Mouse (Mus musculus) hindbrain, postnatal 0 days (tissue): Measurements from ENCODE around the gene Sfxn3. TPM values are rescaled to one million over a fixed set of nuclear protein-coding genes. Genes with fewer than 3 reads are reported as not detected.

Source experiments
- ATAC-seq: fragments of 200-750 bp; cut with Nextera tagmentation; 2 replicates; pipeline ENCODE4 v1.8.0; 2017; ENCODE audit warnings: mild to moderate bottlenecking, moderate TSS enrichment, moderate library complexity
- DNase-seq: peaks from one replicate; pipeline ENCODE4 v3.0.0-alpha.2; 2015; ENCODE audit warnings: low spot score
- H3K27ac ChIP-seq: fragments of 300-500 bp; sonication (generic); 2 replicates; pipeline ENCODE4 v1.5.1; 2014; ENCODE audit warnings: mild to moderate bottlenecking
- H3K27me3 ChIP-seq: fragments of 300-500 bp; sonication (generic); 2 replicates; pipeline ENCODE4 v1.6.1; 2014; ENCODE audit warnings: low read length, mixed read lengths; ENCODE audit not compliant: insufficient read depth
- H3K36me3 ChIP-seq: fragments of 300-500 bp; sonication (generic); 2 replicates; pipeline ENCODE4 v1.6.1; 2014; ENCODE audit warnings: low read length, mixed read lengths; ENCODE audit not compliant: insufficient read depth
- H3K4me1 ChIP-seq: fragments of 300-500 bp; sonication (generic); 2 replicates; pipeline ENCODE4 v1.6.1; 2014; ENCODE audit warnings: antibody characterized with exemption, low read length, mixed read lengths; ENCODE audit not compliant: insufficient read depth
- H3K4me2 ChIP-seq: fragments of 300-500 bp; sonication (generic); 2 replicates; pipeline ENCODE4 v1.6.1; 2014; ENCODE audit warnings: low read depth, mild to moderate bottlenecking, low read length, moderate library complexity, mixed read lengths
- H3K4me3 ChIP-seq: fragments of 300-500 bp; sonication (generic); 2 replicates; pipeline ENCODE4 v1.5.1; 2014; ENCODE audit warnings: low read length
- H3K9ac ChIP-seq: fragments of 300-500 bp; sonication (generic); replicated peaks from 2 replicates; pipeline ENCODE4 v1.6.1; 2014; ENCODE audit warnings: mild to moderate bottlenecking, low read length, moderate library complexity, mixed read lengths
- H3K9me3 ChIP-seq: fragments of 300-500 bp; sonication (generic); 2 replicates; pipeline ENCODE4 v1.6.1; 2016; ENCODE audit warnings: low read length, mixed read lengths
- CTCF ChIP-seq: IDR thresholded peaks from 2 replicates; pipeline ENCODE4 v1.5.1; 2016; ENCODE audit warnings: antibody characterized with exemption, control low read depth, low read depth
- WGBS: fragments of 180-500 bp; shearing (Covaris S2); extraction: QIAGEN DNeasy Blood & Tissue Kit; methylation state at CpG from one replicate; pipeline ENCODE4 v1.1.7; 2014; 5-methylcytosine and 5-hydroxymethylcytosine counted together
- polyA plus RNA-seq: library from polyadenylated mRNA; unstranded; fragments of >200 nt; fragmentation: Nextera tagmentation; extraction: Ambion mirVana; gene quantifications from 2 replicates; pipeline ENCODE4 v1.2.1, GENCODE M21; 2015
- total RNA-seq: library from RNA; depleted of rRNA; stranded (reverse); fragments of >200 nt; gene quantifications from 2 replicates; pipeline ENCODE4 v1.2.3, GENCODE M21; 2014

Sfxn3 gene
- total and polyA plus RNA-seq, 2 experiments from 2014 or later = 63.9 to 77.3 TPM

DNA sequence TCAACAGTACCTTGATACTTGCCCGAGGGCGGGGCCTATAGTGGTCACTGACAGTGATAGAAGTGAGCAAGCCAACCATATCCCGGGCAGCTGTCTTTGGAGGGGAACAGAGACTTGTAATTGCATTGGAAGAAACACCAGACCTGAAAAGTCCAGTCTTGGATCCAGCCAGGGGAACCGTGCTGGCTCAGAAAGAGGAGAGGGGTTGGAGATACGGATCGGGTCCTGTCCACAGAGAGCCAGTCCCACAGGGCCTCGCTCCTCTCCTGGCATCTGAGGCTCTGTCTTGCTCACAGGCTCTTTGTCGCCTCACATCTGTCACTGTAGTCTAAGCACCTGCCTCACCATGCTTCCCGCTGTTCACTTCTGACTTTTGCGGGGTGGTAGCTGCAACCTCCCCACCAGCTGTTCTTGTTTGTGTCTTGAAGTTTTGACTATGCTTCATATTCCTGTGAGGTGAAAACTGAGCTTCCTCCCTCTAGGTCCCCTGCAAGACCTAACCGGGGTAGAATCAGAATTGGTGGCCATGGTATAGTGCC, 2.8 kb upstream of the Sfxn3 start:
- ATAC-seq (no peak), DNase-seq (no peak)
- Histone ChIP-seq H3K9ac (no peak overlapping the region), H3K4me2 (no peak overlapping the region), H3K27ac (no peak overlapping the region), H3K9me3 (no peaks in the 10 kb centered on the region), H3K4me1 (peaks cover 8% of the 10 kb centered on the region; the same call in 1 of the 2 replicates), H3K36me3 (no peaks in the 10 kb centered on the region), H3K27me3 (no peaks in the 10 kb centered on the region), H3K4me3 (no peak overlapping the region)
- no peak for TF ChIP-seq CTCF
- 54% methylated on average over 11 of the region's 11 CpGs for WGBS

DNA sequence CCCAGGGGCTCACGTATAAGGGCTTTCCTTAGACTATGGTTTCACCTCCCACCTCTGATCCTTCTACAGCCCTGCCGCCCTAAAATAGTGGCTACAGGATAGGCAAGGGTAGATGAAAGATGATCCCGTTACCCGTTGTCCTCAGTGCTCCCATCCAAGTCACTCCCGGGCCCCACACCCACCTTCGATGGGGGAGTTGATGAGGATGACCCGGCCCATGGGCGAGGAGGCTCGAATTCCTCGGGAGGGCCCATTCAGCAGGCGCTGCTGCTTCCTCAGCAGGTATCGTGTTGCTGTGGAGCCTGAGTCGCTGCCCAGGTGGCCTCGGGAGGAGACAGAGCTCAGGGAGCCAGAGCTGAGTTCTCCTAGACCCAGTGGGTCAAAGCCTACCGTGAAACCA, 2.1 kb upstream of the Sfxn3 start:
- WGBS = 62% methylated on average over 15 of the region's 15 CpGs
- no peak for TF ChIP-seq CTCF
- no peaks in the 10 kb centered on the region for H3K9me3 ChIP-seq
- no peak overlapping the region for H3K27ac ChIP-seq
- no peak overlapping the region for H3K9ac ChIP-seq
- H3K4me2 ChIP-seq = no peak overlapping the region; the same call in 1 of the 2 replicates
- no peak for ATAC-seq
- peaks cover 8% of the 10 kb centered on the region; the same call in 1 of the 2 replicates for H3K4me1 ChIP-seq
- 0 out of 2 replicates have a peak, but pooled peaks cover 1% of the 10 kb centered on the region for H3K36me3 ChIP-seq
- DNase-seq = no peak
- no peak overlapping the region for H3K4me3 ChIP-seq
- no peaks in the 10 kb centered on the region for H3K27me3 ChIP-seq

DNA sequence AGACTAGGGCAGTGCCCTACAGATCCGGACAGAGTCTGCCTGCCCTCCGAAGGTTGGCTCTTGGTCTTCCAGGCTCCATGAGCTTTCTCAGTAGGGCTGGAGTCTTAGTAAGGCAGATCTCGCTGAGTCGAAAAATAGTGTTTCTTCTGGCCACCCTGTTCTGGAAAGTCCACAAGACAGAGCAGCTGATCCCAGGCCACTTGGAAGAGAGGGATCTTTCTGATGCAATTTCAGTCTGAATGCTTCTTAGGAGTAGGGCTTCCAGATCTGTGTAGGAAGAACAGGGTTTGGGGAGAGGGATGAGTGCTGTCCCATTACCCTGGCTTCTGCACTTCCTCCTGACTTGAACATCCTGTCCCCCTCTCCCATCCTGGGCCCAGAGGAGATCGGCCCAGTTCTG, 1.7 kb upstream of the Sfxn3 start, which contains the start of gene Pdzd7:
Pdzd7 (minus strand) TSS at position 67 of the 400 bp plus-strand sequence.
- no peak for TF ChIP-seq CTCF
- no peaks in the 10 kb centered on the region for H3K27me3 ChIP-seq
- H3K4me3 ChIP-seq = peak within 1 kb of the TSS; percentile 51
- peaks cover 8% of the 10 kb centered on the region; the same call in 1 of the 2 replicates for H3K4me1 ChIP-seq
- DNase-seq = no peak
- no peak for ATAC-seq
- peaks cover 5% of the 10 kb centered on the region; the same call in 1 of the 2 replicates for H3K36me3 ChIP-seq
- H3K4me2 ChIP-seq = peak within 1 kb of the TSS; percentile 87
- 81% methylated on average over 5 of the region's 5 CpGs for WGBS
- H3K9me3 ChIP-seq = no peaks in the 10 kb centered on the region
- H3K27ac ChIP-seq = peak within 1 kb of the TSS; percentile 91
- H3K9ac ChIP-seq = peak within 1 kb of the TSS; percentile 66

DNA sequence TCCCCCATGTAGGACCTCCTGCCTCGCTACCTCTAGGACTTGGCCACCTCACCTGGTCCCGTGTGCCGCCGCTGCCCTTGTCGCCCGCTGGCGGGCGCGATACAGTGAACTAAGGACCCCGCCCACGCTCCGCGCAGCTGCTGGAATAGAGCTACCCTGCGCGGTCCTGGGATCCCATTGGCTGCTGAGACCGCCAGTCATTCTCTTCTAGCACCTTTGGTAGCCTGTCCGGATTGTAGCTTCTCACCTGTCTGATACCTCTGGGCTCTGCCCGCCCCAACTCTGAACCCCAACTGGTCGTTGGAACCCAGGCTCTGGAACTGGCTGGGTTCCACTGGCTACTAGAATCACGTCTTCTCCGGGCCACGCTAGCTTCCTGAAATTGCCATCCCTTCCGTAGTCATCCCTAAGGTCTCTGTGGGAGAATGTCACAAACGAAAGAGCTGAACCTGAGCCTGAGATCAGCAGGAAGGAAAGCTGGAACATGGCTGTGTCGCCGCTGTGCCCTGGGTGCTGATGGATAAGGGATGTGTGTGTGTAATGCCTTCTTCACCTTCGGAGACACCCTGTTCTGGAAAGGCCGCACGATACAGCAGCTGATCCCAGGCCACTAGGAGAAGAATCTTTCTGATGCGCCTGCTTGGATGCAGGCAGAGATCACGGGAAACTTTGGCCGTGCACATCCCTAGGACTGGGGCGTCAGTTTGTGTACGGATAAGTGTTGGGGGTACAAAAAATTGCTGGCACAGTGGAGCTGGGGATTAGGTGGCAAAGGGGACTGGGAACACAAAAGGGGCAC, 581 bp upstream of the Sfxn3 start:
- WGBS = 1% methylated on average over 34 of the region's 34 CpGs

DNA sequence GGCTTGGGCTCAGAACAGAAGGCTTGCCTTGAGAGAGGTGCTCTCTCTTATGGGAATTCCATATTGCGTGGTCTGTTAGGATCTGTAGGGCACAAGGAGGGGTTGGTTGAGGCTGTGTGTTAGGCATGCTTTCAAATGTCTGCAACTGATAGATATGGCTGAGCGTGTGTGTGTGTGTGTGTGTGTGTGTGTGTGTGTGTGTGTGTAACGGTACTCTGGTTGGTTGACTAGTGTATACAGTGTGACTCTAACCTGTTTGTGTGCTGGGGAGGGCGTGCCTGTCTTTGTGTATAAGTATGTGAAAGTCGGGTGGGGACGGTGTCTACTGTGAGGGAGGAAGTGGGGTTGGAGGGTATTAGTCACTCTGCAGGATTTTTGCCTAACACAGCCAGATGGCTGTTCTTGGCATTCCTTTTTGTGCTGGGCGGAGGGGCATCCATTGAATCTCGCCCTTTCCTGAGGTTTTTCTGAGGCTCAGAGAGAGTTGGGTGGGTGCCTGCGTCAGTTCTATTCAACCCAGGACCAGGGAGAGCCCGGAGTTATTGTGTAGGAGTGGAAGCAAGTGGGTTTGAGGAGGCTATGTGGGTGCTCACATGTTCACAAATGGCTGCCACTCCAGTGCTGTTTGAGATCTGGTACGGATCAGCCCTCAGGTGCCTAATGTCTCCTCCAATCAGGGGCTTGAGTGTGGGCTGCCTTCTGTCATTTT, 786 bp downstream of the Sfxn3 start:
- no peaks in the 10 kb centered on the region for H3K27me3 ChIP-seq
- peaks cover 8% of the 10 kb centered on the region; the same call in 1 of the 2 replicates for H3K4me1 ChIP-seq
- no peak for TF ChIP-seq CTCF
- H3K9ac ChIP-seq = peak overlapping the region; percentile 66
- H3K4me2 ChIP-seq = peak overlapping the region; percentile 87
- peaks cover 27% of the 10 kb centered on the region for H3K36me3 ChIP-seq
- ATAC-seq (peak; percentile 61), DNase-seq (peak; percentile 66)
- H3K9me3 ChIP-seq = no peaks in the 10 kb centered on the region
- H3K27ac ChIP-seq = peak overlapping the region; percentile 91
- WGBS = 8% methylated on average over 11 of the region's 11 CpGs
- peak overlapping the region; percentile 51 for H3K4me3 ChIP-seq

More for the DNA sequence above, 581 bp upstream of the Sfxn3 start:
- peaks cover 8% of the 10 kb centered on the region; the same call in 1 of the 2 replicates for H3K4me1 ChIP-seq
- H3K27ac ChIP-seq = peak overlapping the region; percentile 91
- no peaks in the 10 kb centered on the region for H3K9me3 ChIP-seq
- ATAC-seq = peak; percentile 64
- 0 out of 2 replicates have a peak, but pooled peaks have one; percentile 20 for TF ChIP-seq CTCF
- peaks cover 15% of the 10 kb centered on the region; the same call in 1 of the 2 replicates for H3K36me3 ChIP-seq
- peak overlapping the region; percentile 66 for H3K9ac ChIP-seq
- peak; percentile 91 for DNase-seq
- H3K4me2 ChIP-seq = peak overlapping the region; percentile 87
- H3K4me3 ChIP-seq = peak overlapping the region; percentile 51
- no peaks in the 10 kb centered on the region for H3K27me3 ChIP-seq

DNA sequence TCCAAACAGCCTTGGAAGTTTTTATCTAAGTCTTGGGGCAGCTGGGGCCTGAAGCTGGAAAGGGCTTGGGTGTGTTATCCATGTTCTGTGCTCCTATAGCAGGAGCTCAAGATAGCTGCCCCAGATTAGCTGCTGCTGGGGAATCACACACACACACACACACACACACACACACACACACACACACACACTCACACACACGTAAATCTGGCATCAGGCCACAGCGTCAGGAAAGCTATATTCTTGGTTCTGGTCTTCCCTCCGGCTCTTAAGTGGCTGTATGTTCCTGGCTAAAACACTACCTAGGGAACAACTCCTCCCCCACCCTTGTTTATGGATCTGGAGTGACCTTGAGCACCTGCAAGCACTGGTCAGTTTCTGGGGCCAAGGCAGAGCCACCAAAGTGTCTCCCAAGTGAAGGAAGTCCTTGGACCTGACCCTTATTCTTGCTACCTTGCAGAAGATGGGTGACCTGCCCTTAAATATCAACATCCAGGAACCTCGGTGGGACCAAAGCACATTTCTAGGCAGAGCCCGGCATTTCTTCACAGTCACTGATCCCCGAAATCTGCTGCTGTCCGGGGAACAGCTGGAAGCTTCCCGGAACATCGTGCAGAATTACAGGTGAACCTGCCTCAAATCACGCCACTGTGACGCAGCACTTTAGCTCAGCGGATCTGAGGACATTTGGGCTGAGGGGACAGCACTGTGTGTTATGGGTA, 1.5 kb downstream of the Sfxn3 start:
- H3K9ac ChIP-seq = peak overlapping the region; percentile 66
- H3K4me2 ChIP-seq = peak overlapping the region; percentile 87
- H3K4me1 ChIP-seq = peaks cover 8% of the 10 kb centered on the region; the same call in 1 of the 2 replicates
- DNase-seq = no peak
- peak overlapping the region; percentile 91 for H3K27ac ChIP-seq
- no peaks in the 10 kb centered on the region for H3K27me3 ChIP-seq
- no peak for ATAC-seq
- WGBS = 69% methylated on average over 12 of the region's 12 CpGs
- H3K9me3 ChIP-seq = no peaks in the 10 kb centered on the region
- TF ChIP-seq CTCF = no peak
- peak overlapping the region; percentile 51 for H3K4me3 ChIP-seq
- peaks cover 32% of the 10 kb centered on the region for H3K36me3 ChIP-seq
